Mouse (Mus musculus) G1E (cell line): ENCODE measurements around the gene Slc5a3.

Source experiments
- CTCF ChIP-seq: IDR thresholded peaks from 2 replicates; pipeline ENCODE4 v1.5.1; 2012; ENCODE audit warnings: low read depth, low read length, inconsistent platforms, mixed read lengths
- POLR2AphosphoS5 ChIP-seq: IDR thresholded peaks from 2 replicates; pipeline ENCODE4 v1.6.1; 2012; ENCODE audit warnings: low read depth, low read length, inconsistent platforms; ENCODE audit not compliant: insufficient replicate concordance

GRCm38 (mm10) chr16:92051777-92052310 is 6.3 kb upstream of the Slc5a3 start:
- no peak for TF ChIP-seq CTCF
- TF ChIP-seq POLR2AphosphoS5: no peak
